9 mouse cellular contexts compared by ENCODE assay signal in the genomic region with DNA sequence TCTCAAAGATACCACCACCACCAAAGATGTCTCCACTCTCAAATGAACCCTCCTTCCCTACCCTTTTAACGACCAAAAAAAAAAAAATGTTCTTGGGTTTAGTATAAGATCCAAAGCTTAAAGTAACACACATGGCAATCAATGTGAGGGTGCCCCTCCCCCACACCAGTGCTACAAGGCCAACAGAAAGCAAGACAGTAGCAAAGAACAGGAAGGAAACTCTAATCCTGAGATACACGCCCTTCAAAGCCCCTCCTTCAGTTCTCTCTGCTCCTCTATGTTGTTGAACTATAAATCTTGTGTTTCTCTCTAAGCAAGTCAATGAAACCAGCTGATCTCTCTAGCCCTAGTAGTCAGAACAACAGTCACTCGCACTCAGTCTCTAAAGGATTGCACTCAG. TPM values are rescaled to one million over a fixed set of nuclear protein-coding genes. Genes with fewer than 3 reads are reported as not detected.
A peak's percentile ranks its signal among the peaks of the same experiment; 100 is the strongest.
DNase-seq lines count a peak whose midpoint lies in the region; ATAC-seq and TF ChIP-seq lines count a peak whose summit lies in the region.
"Had no signal": no experiment of that assay in that cellular context is flagged by ENCODE, and none has a peak within 500 bp of the region (broad histone marks: within the 10 kb centered on the region; RNA-seq: fewer than 3 reads in every experiment).

No protein-coding gene starts in this region.

- no peaks in the 10 kb centered on the region for H3K27me3 ChIP-seq in forebrain, embryonic 10.5 days (ENCODE audit: poor library complexity, severe bottlenecking)
- H3K27me3 ChIP-seq in forebrain, embryonic 13.5 days: no peaks in the 10 kb centered on the region
- H3K27me3 ChIP-seq: Patski had no signal

- H3K36me3 ChIP-seq in forebrain, embryonic 10.5 days (replicated peaks): peaks cover 7% of the 10 kb centered on the region; the same call in 1 of the 2 replicates
- no peaks in the 10 kb centered on the region for H3K36me3 ChIP-seq in forebrain, embryonic 13.5 days (ENCODE audit: poor library complexity, severe bottlenecking)
- no peaks in the 10 kb centered on the region for H3K36me3 ChIP-seq in ES-E14 (ENCODE audit: control insufficient read depth, insufficient read depth, low read length, poor library complexity, severe bottlenecking)

- in situ Hi-C loops in ES-E14 (cut with MboI; ENCODE audit: low sequenced_read_pairs in 2 of 2, unreplicated experiment in 2 of 2): no loop called here

- no peak overlapping the region for H3K9ac ChIP-seq in forebrain, embryonic 13.5 days
- H3K9ac ChIP-seq in ES-E14 (ENCODE audit: insufficient read depth, low read depth, low read length, poor library complexity, severe bottlenecking): no peak overlapping the region

- no peak overlapping the region for H3K4me3 ChIP-seq in forebrain, embryonic 10.5 days
- H3K4me3 ChIP-seq in forebrain, embryonic 13.5 days: no peak overlapping the region
- no peak overlapping the region for H3K4me3 ChIP-seq in ES-E14 (ENCODE audit: insufficient read depth in 1 of 2, low read depth in 1 of 2, low read length in 2 of 2, poor library complexity in 1 of 2, severe bottlenecking in 1 of 2)

- no peak for DNase-seq in forebrain, embryonic 10.5 days (ENCODE audit: extremely low spot score, low spot score)
- no peak for DNase-seq in ES-E14 (ENCODE audit: low read depth, low spot score)
- peak; percentile 17 to 58 for DNase-seq in kidney, postnatal 36 days
- peak; percentile 14 for DNase-seq in skeletal muscle tissue, adult 2 months (ENCODE audit: low read depth, low spot score)
- no peak for DNase-seq in retina, postnatal 1 day
- DNase-seq in left cerebral cortex, adult 18-20 months (ENCODE audit: low spot score in 2 of 2): no peak
- DNase-seq in ovary, adult 18-20 months (ENCODE audit: low spot score): no peak

- H3K4me1 ChIP-seq in forebrain, embryonic 10.5 days: peaks cover 52% of the 10 kb centered on the region
- peaks cover 24% of the 10 kb centered on the region for H3K4me1 ChIP-seq in forebrain, embryonic 13.5 days
- peaks cover 14 to 16% of the 10 kb centered on the region in 2 experiments for H3K4me1 ChIP-seq in ES-E14 (ENCODE audit: control insufficient read depth in 2 of 2, insufficient read depth in 2 of 2, low read length in 2 of 2, poor library complexity in 1 of 2)

- H3K9me3 ChIP-seq in forebrain, embryonic 10.5 days: no peaks in the 10 kb centered on the region
- no peaks in the 10 kb centered on the region for H3K9me3 ChIP-seq in forebrain, embryonic 13.5 days (replicated peaks)
- H3K9me3 ChIP-seq in ES-E14 (ENCODE audit: control insufficient read depth, insufficient read depth, low read depth, low read length): no peaks in the 10 kb centered on the region

- no peak overlapping the region for H3K4me2 ChIP-seq in forebrain, embryonic 13.5 days

- 78% methylated on average over 3 of the region's 3 CpGs for WGBS in forebrain, embryonic 10.5 days
- 85% methylated on average over 3 of the region's 3 CpGs for WGBS in forebrain, embryonic 13.5 days

- H3K27ac ChIP-seq in forebrain, embryonic 10.5 days: peak overlapping the region; percentile 54; the same call in 1 of the 2 replicates
- H3K27ac ChIP-seq in forebrain, embryonic 13.5 days: no peak overlapping the region
- H3K27ac ChIP-seq in ES-E14 (ENCODE audit: insufficient read depth, low read depth, low read length, poor library complexity, severe bottlenecking): peak overlapping the region; percentile 36; the same call in 1 of the 2 replicates

- no peak for ATAC-seq in forebrain, embryonic 13.5 days
- ATAC-seq: Patski had no signal

TF ChIP-seq in ES-E14, 5 proteins besides CTCF, POLR2A, EP300 and RAD21:
- TF ChIP-seq ZC3H11A (IDR thresholded peaks at IDR 0.05; ENCODE audit: borderline replicate concordance, low read depth, low read length) (no peak), MAFK (IDR thresholded peaks at IDR 0.05; ENCODE audit: insufficient read depth, low read depth, low read length) (no peak), ZNF384 (IDR thresholded peaks at IDR 0.05; ENCODE audit: low read depth, low read length) (no peak), CHD2 (IDR thresholded peaks at IDR 0.05; ENCODE audit: low read depth, low read length) (no peak), HCFC1 (IDR thresholded peaks at IDR 0.05; ENCODE audit: borderline replicate concordance, insufficient read depth, low read length) (no peak)

RNA-seq across cellular contexts. Expression of a gene that starts 19.3 kb away (rescaled TPM):
- polyA plus RNA-seq in forebrain, embryonic 10.5 days (2016; fragmentation: Nextera tagmentation; extraction: Ambion mirVana): 65.5 and 70.1 TPM in 2 replicates
- 47.7 and 54.6 TPM in 2 replicates for polyA plus RNA-seq in forebrain, embryonic 13.5 days (2015; fragmentation: Nextera tagmentation; extraction: Ambion mirVana)
- 92.7 and 105 TPM in 2 replicates for total RNA-seq in ES-E14 (2012; rRNA removed)
- 10 to 100 TPM; 94.3 to 95.0 TPM for total RNA-seq in left cerebral cortex, adult 18-20 months (2021)

Comparison
In these comparisons a context has a peak if more than half of its experiments do, and no peak if none do; other contexts are left out.
1. DNase-seq: peak in kidney, postnatal 36 days (2 of 2) and skeletal muscle tissue, adult 2 months (single experiment); none in forebrain, embryonic 10.5 days (single experiment), ES-E14 (single experiment), retina, postnatal 1 day (single experiment), left cerebral cortex, adult 18-20 months (0 of 2) and ovary, adult 18-20 months (single experiment).